Mouse (Mus musculus): ENCODE results near the gene Nup93.

DNA sequence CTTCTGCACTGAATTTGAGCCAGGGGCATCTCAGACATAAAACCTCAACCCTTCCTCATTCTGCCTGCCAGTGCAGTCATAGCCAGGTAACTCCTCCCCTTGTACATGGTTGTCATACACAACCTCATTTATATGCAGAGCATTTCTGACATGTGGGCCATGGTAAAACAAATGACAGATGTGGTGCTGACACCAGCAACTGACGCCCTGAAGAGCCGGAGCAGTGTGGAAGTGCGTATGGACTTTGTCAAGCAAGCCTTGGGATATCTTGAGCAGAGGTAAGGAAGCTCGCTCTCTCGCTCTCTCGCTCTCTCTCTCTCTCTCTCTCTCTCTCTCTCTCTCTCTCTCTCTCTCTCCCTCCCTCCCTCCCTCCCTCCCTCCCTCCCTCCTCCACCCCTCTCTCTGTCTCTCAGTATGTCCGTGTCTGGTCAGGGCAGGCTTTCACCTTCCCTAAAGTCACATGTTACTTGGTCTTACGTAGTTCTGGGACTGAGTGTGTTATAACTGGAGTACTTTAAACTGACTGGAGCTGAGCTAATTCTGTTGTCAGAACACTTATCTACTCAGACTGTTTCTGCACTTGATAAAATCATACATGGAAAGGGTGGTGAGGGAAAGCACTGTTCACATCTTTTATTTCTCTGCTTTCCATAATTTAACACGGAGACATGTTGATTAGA, 82.1 kb downstream of the Nup93 start:
- no peak for TF ChIP-seq CTCF (IDR thresholded peaks at IDR 0.05; ENCODE audit: control insufficient read depth, insufficient read depth, insufficient read length)
- no peak for TF ChIP-seq USF1 (IDR thresholded peaks at IDR 0.05; ENCODE audit: low read depth)
- no peak for TF ChIP-seq CEBPB (IDR thresholded peaks at IDR 0.05; ENCODE audit: low read depth)
- TF ChIP-seq MYOG (IDR thresholded peaks at IDR 0.05; ENCODE audit: control insufficient read depth, extremely low read depth, insufficient read length) = no peak
- no peak for TF ChIP-seq MAX (IDR thresholded peaks at IDR 0.05)
